Mouse (Mus musculus): ENCODE results near the gene Olfr372.
"Not testable (repeated sequence)": the region's sequence is repeated elsewhere in the genome, so short reads cannot be mapped to it uniquely, and the experiment has no call there.

The Olfr372 gene

GRCm38 (mm10) chr8:72040918-72041317 is at the start of gene Olfr372:
TSS of gene Olfr372 (plus strand) at chr8:72041218.
- DNase-seq (ENCODE audit: low spot score): not testable (repeated sequence)

- no peak for DNase-seq (ENCODE audit: low spot score)
Observed at GRCm38 (mm10) chr8:71999434-71999833, 41.6 kb upstream of the Olfr372 start.

- DNase-seq (ENCODE audit: low spot score): no peak
Observed at GRCm38 (mm10) chr8:72000223-72000622, 40.8 kb upstream of the Olfr372 start.

- no peak for DNase-seq (ENCODE audit: low spot score)
Observed at GRCm38 (mm10) chr8:72002942-72003341, 38.1 kb upstream of the Olfr372 start.

DNA sequence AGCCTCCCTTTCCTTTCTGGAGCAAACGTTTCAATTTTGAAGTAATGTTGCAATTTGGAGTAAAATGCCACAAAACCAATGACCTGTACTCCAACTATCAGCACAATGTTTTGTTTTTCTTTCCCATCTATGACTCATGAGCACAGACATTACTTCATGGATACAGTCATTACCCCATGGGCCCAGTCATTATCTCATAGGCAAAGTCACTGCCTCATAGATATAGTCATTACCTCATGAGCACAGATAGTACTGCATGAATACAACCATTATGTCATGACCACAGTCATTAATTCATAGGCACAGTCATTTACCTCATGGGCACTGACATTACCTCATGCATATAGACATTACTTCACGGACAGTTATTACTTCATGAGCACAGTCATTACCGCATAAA is 35.1 kb upstream of the Olfr372 start:
- no peak for DNase-seq (ENCODE audit: low spot score)

DNA sequence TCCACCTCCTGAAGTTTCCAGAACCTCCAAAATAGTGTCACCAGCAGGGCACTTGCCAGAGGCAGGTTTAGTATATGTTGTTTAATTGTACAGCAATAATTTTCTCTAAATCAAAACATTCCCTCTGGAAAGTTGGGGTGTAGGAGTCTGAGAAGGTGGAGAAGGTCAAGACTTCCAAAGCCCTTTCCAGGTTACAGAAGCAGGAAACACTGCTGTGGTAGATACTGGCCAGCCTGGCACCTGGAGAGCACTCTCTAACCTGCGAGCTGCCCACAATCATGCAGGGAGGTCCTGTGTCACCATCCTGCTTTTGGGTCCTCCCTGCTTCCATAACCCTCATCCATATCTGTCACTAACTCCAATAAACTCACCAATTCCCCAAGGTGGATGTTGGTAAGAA is 34.3 kb upstream of the Olfr372 start:
- no peak for DNase-seq (ENCODE audit: low spot score)

DNA sequence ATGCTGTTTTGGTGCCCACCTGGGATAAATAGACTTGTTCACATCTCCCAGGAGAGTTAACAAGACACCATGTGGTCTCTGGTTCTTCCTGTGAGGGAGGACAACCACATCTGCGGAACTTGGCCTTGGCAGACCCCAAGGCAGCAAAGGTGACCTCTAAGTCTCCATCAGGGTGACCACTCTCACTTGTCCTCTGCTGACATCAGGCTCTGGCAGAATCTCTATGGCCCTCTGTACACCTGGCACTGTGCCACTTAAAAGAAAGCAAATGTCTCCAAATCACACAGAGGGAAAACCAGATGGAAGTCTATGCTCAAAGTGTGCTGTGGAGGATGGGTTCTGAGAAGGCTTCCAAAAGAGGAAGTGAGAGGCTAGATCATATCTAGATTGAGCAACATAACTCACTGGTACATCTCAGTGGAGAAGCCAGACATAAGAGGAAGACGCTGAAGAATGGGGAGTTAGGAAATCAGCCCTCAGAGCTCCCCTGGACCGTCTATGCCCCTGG is 32.8 kb upstream of the Olfr372 start:
- no peak for DNase-seq (ENCODE audit: low spot score)

DNA sequence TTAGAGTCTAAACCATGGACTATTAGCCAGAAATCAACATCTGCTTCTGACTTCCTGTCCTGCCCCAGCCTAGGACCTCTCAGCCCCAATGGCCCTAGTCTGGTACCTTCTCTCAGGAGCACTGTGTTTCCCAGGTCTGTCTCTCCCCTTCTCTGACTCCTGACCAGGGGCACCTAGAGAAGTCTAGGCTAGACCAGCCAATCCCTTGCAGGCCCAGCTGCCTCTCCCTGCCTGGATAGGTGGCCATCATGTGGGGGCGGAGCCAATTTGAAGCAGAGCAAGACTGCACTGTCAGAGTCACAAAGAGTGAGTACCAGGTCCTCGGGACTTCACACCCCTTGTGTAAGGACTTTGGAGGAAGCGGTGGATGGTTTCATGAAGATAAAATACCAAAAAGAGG is 31.5 kb upstream of the Olfr372 start, which contains the start of gene Cyp4f18:
TSS of gene Cyp4f18 (minus strand) at position 154 of the 400 bp plus-strand sequence.
- no peak for DNase-seq (ENCODE audit: low spot score)

GRCm38 (mm10) chr8:72013506-72014228 is 27.4 kb upstream of the Olfr372 start:
- DNase-seq (ENCODE audit: low spot score): not testable (repeated sequence)

- DNase-seq (ENCODE audit: low spot score): not testable (repeated sequence)
Observed at GRCm38 (mm10) chr8:72017339-72017738, 23.7 kb upstream of the Olfr372 start.

DNA sequence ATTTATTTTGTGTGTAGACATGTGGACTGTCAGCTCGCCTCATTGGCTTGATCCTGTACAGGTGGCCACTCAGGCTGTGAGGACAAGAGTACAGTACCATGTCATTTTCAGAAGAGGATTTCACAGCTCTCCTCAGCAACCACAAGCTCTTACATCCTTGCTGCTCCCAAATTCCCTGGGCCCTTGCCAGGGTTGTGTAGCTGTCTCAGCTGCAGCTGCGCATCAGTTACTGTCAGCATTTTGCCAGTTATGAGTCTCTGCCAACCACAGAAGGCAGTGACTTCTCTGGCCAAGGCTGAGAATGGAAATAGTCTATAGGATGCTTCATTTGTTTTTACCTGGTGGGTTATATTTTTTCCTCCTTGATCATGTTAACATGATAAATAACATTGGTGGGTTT is 22.9 kb upstream of the Olfr372 start:
- DNase-seq (ENCODE audit: low spot score): no peak

- not testable (repeated sequence) for DNase-seq (ENCODE audit: low spot score)
Observed at GRCm38 (mm10) chr8:72019022-72019421, 22.0 kb upstream of the Olfr372 start.

DNA sequence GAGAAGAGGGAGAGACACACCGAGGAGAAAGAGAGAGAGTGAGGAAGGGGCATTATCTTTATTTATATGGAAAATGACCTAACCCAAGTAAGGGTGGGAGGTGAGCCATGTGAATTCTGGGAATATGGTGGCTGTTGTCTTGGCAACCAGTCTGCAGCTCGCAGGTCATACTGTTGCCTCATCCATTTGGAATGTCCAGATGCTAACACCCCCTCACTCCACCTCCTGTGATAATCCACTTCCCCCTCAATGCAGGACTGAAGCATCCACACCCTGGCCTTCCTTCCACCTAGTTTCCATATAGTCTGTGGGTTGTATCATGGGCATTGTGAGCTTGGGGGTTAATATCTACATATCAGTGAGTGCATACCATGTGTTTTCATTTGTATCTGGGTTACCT is 21.2 kb upstream of the Olfr372 start:
- DNase-seq (ENCODE audit: low spot score): no peak

- DNase-seq (ENCODE audit: low spot score): not testable (repeated sequence)
Observed at GRCm38 (mm10) chr8:72024886-72025285, 16.1 kb upstream of the Olfr372 start.

DNA sequence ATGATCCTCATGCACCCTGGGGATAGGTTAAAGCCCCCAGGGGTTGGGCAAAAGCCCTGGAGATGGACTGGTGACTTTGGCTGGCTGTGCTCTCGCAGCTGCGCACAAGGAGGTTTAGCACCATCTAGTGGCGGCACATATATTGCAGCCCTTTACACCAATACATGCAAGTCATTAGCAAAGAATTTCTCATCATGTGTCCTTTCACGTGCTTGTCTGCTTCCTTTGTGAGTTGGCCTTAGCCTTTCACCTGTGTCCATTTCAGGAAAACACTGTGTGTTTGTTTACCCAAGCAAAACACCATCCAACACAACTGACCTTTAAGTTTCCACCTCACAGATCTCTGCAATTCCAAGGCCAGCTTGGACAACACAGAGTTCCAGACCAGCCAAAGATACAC is 8.1 kb upstream of the Olfr372 start:
- DNase-seq (ENCODE audit: low spot score): peak; percentile 47

GRCm38 (mm10) chr8:72042493-72042892 is 1.5 kb downstream of the Olfr372 start:
- DNase-seq (ENCODE audit: low spot score): no peak

DNA sequence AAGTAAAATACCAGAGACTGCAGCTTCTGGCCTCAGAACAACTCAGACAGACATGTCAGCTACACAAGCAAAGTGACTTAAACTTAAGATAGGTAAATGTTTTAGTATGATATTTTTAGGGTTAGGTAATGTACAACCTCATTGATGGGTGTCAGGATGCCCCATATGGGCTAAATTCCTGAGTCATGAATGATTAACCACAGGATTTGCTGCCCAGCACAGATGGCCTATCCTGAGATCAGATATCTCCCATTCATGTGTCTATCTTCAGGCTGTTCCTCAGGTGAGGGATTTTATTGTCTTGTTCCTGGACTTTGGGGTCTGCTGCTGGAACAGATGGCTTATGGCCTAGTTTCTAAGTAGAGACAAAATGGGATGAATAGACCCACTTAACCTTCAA is 13.6 kb downstream of the Olfr372 start:
- not testable (repeated sequence) for DNase-seq (ENCODE audit: low spot score)

GRCm38 (mm10) chr8:72057643-72058042 is 16.6 kb downstream of the Olfr372 start:
- not testable (repeated sequence) for DNase-seq (ENCODE audit: low spot score)

GRCm38 (mm10) chr8:72066819-72067399 is 25.9 kb downstream of the Olfr372 start:
- not testable (repeated sequence) for DNase-seq (ENCODE audit: low spot score)

DNA sequence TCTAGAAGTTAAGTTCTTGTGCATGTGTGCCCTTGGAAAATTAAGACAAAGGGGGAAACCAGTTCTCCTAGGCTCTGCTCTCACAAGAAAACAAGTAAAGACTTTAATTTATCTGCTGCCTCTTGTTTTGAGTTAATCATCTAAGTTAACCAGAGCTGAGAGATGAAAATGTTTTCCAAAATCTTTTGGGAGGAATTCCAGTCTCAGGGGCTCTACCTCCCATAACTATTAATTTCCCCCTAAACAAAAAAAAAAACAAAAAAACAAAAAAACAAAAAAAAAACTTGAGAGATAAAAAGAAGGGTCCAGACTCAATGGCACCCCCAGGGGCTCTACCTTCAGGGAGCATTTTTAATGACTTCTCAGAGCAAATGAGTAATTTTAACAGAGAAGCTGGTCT is 41.9 kb downstream of the Olfr372 start, which contains the start of gene Olfr373:
TSS of gene Olfr373 (plus strand) at position 301 of the 400 bp plus-strand sequence.
- not testable (repeated sequence) for DNase-seq (ENCODE audit: low spot score)

- no peak for DNase-seq (ENCODE audit: low spot score)
Observed at GRCm38 (mm10) chr8:72084744-72085143, 43.7 kb downstream of the Olfr372 start.

- DNase-seq (ENCODE audit: low spot score): not testable (repeated sequence)
Observed at GRCm38 (mm10) chr8:72087611-72088010, 46.6 kb downstream of the Olfr372 start.

- DNase-seq (ENCODE audit: low spot score): not testable (repeated sequence)
Observed at GRCm38 (mm10) chr8:72096721-72097120, 55.7 kb downstream of the Olfr372 start.

All from MN1 (cell line).